Mouse (Mus musculus): ENCODE measurements around the gene Cipc.

The Cipc gene

GRCm38 (mm10) chr12:86930934-86931729 lies 15.7 kb upstream of the Cipc start:
- DNase-seq (ENCODE audit: extremely low read depth, insufficient read length, low spot score) = no peak

GRCm38 (mm10) chr12:86931919-86932574 lies 14.8 kb upstream of the Cipc start:
- DNase-seq (ENCODE audit: extremely low read depth, insufficient read length, low spot score) = no peak

DNA sequence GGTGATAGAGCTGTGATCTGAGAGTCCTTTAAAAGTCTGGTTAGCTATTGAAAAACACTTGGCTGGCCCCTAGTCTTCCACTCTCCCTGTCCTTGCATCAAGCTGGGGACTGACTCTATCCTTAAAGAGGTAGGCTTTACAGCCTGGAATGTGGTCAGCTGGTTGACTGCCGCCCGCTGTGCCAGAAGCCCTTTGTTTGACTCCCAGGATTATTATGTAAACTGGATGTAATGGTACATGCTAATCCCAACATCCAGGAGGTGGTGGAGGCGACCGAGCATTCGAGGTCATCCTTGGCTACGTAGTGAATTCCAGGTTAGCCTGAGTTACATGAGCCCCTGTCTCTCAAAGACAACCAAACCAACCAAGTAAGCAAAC lies 14.3 kb upstream of the Cipc start:
- no peak for DNase-seq (ENCODE audit: extremely low read depth, insufficient read length, low spot score)

- no peak for DNase-seq (ENCODE audit: extremely low read depth, insufficient read length, low spot score)
Measured at GRCm38 (mm10) chr12:86934748-86935147, 12.1 kb upstream of the Cipc start.

DNA sequence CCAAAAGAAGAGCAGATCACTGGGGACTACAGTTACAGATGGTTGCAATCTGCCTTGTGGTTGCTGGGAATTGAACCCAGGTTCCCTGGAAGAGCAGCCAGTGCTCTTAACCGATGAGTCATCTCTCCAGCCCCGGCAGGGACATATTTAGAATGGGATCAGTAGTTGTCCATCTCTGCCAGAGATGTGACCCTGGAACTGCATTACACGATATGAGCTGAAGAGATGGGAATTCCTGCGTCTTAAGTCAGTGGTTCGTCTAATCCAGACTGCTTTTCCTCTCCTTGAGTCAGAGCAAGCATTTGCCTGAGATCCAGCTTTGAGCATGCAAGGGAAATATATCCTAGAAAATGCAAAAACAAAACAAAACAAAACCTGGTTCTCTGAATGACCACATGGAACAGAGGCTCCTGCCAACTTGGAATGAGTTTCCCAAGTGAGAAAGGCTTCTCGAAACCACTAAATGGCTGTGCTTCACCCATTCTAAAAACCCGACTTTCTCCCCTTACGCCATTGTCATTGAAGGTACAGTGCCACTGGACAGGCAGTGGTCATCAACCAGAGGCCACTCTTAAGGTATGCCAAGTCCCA lies 11.1 kb upstream of the Cipc start:
- peak; percentile 47 for DNase-seq (ENCODE audit: extremely low read depth, insufficient read length, low spot score)

- peak; percentile 37 for DNase-seq (ENCODE audit: extremely low read depth, insufficient read length, low spot score)
Measured at GRCm38 (mm10) chr12:86936587-86937343, 10.1 kb upstream of the Cipc start.

- no peak for DNase-seq (ENCODE audit: extremely low read depth, insufficient read length, low spot score)
Measured at GRCm38 (mm10) chr12:86938571-86938970, 8.3 kb upstream of the Cipc start.

DNA sequence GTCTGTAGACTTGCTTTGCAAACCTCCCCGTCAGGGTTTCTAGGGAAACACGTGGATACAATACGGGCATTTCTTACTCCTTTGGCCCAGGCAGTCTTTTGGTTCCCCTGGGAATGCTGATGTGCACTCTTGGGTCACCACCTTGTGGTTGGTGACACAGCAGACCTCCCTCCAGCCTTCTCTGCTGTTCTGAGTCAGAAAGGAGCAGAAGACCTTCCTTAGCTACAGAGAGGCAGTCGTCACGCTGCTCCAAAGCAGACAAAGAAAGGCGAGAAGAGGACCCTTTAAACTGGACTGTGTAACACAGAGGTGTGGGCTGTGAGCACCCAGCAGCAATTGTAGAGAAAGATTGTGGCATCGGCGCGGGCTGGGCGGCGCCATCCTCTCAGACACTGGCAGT lies 5.7 kb upstream of the Cipc start:
- DNase-seq (ENCODE audit: extremely low read depth, insufficient read length, low spot score) = peak; percentile 83

- peak; percentile 36 for DNase-seq (ENCODE audit: extremely low read depth, insufficient read length, low spot score)
Measured at GRCm38 (mm10) chr12:86941734-86942486, 4.9 kb upstream of the Cipc start.

DNA sequence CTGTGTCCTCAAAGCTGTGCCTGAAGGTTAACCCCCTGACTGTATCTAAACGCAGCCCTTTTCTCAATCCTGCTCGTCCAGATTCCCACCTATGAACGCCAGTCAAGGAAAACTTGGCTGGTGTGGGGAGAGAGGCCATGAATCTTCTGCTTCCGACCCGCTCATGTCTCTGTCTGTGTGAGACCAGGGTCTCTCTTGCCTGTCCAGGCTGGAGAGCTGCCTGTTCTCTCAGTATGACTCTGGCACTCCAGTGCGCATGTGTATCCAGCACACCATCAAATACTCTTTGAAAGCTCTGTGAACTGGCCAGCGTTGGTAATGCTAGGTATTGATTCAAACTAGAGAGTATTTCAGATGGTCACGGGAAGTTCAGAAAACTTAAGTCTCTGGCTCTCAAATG lies 3.4 kb upstream of the Cipc start:
- DNase-seq (ENCODE audit: extremely low read depth, insufficient read length, low spot score) = no peak

- peak; percentile 24 for DNase-seq (ENCODE audit: extremely low read depth, insufficient read length, low spot score)
Measured at GRCm38 (mm10) chr12:86945126-86945525, 1.7 kb upstream of the Cipc start.

DNA sequence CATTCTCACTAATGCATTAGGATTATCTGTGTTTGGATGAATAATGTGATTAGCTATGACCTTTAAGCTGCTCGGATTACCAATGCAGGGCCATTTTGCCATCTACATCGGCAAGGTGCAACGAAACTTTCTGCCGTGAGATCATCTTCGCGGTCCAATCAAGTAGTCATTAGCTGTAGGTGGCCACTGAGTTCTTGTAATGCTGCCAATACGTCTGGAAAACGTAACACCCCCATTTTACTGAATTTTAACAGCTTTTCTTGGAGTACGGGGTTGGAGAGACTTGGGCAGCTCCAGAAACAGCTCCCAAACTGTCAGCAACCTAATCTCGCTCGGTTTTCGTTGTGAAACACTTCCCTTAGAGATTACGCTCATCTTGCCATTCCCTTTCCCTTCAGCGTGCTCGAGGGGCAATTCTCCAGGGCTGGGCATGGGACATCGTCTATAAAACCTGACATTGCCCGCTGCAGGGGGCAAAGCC lies 502 bp upstream of the Cipc start:
- DNase-seq (ENCODE audit: extremely low read depth, insufficient read length, low spot score) = peak; percentile 20

- peak; percentile 72 for DNase-seq (ENCODE audit: extremely low read depth, insufficient read length, low spot score)
Measured at GRCm38 (mm10) chr12:86947681-86948401, 998 bp downstream of the Cipc start.

DNA sequence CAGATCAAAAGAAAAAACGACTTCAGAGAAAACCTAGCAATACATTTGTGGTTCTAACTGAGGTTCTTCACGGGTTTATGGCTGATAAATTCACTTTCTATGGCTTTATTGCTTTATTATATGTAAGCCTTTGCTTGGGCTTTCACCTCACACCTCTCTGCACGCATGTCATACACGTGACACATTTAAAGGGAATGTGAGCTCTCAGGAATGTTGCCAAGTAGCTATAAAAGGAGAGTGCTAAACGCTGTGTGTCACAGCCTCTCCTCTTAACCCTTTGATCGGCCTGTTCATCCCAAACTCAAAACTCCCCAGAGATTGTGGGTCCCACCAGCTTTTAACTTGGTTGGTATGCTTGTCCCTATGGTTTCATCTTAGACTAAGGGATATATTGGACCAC lies 1.8 kb downstream of the Cipc start:
- DNase-seq (ENCODE audit: extremely low read depth, insufficient read length, low spot score) = peak; percentile 49

DNA sequence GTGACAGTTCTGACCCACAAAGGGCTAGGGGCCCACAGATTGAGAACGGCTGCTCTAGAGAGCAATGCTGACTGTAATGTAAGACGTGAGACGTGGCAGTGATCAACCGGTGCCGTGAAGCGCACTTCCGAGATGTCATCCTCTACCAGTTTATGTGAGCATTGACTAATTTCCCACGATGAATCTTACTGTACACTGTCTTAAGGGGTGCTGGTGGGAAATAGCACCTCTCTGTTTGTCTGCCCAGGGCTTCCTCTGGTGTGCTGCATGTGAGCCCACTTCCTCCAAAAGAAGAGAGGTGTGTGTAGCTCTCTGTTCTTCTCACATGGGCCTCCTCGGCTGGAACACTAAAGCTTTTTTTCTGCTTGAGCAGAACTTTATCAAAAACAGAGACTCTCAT lies 2.7 kb downstream of the Cipc start:
- no peak for DNase-seq (ENCODE audit: extremely low read depth, insufficient read length, low spot score)

GRCm38 (mm10) chr12:86950161-86950960 lies 3.5 kb downstream of the Cipc start:
- DNase-seq (ENCODE audit: extremely low read depth, insufficient read length, low spot score) = no peak

DNA sequence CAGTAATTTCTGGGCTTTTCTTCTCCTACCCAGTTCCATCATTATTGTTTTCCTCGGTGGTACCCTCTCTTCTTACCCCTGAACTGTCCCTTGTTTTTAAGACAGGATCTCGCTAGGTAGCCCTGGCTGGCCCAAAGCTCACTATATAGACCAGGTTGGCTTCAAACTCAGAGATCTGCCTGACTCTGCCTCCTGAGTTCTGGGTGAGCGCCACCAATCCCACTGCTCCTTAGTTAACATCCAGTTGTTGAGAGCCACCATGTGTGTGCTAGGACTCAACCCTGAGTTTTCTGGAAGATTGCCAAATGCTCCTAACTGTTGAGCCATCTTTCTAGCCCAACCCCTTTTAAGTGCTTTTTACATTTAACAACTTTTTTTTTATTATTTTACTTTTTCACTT lies 4.1 kb downstream of the Cipc start:
- no peak for DNase-seq (ENCODE audit: extremely low read depth, insufficient read length, low spot score)

DNA sequence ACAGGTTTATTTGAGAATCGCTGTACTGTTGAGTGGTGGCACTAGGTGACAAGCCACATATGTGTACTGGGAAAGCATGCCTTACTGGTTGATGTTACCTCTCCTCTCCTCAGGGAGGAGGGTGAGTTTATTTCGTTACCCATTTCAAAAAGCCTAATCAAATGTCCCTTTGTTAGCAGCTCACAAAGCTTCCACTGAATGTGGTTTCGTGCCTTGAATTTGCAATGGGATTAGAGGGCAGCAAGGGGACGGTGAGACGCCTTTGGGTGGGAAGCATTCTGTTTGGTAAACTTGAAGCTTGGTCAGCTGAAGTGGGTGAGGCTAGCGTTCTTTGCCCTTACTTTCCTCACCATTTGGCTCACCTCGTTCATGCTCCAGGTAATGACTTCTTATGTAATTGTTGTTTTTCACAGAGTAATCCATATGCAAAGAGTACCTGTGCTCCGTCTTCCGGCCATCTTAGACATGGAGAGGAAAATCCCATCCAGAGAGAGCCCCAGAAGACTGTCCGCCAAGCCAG lies 5.5 kb downstream of the Cipc start:
- no peak for DNase-seq (ENCODE audit: extremely low read depth, insufficient read length, low spot score)

DNA sequence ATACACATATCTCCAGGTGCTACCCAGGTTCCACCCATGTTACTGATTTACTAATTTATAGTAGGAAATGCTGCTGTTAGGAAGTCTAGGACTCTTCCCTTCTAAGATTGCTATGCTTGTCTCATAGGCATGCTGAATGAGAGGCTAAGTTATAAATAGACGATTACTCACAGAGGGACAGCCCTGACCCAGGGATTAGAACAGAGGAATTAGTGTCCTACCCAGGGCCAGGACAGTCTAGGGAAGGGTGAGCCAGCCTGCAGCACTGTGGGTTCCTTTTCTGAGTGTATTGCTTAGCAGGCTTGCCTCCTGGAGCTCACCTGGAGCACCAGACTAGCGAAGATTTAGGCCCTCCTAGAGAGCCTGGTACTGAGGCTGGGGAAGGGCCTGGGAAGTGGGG lies 9.1 kb downstream of the Cipc start:
- DNase-seq (ENCODE audit: extremely low read depth, insufficient read length, low spot score) = no peak

Data from 3134 (cell line).